Mouse (Mus musculus): ENCODE data around the gene Meis1.

- TF ChIP-seq CTCF (IDR thresholded peaks at IDR 0.05; ENCODE audit: low read depth) (no peak), EP300 (IDR thresholded peaks at IDR 0.05; ENCODE audit: low read depth) (no peak)
Observed at GRCm38 (mm10) chr11:18869429-18869969, 149.3 kb downstream of the Meis1 start.
